Mouse (Mus musculus) liver, embryonic 14.5 days (tissue): Measurements from ENCODE around the gene Foxred2. TPM values are rescaled to one million over a fixed set of nuclear protein-coding genes. Genes with fewer than 3 reads are reported as not detected.

Experiments
- ATAC-seq: fragments of 200-750 bp; cut with Nextera tagmentation; 2 replicates; pipeline ENCODE4 v1.8.0; 2017; ENCODE audit warnings: moderate number of reproducible peaks, mild to moderate bottlenecking, moderate library complexity; ENCODE audit not compliant: insufficient read depth
- DNase-seq, 3 experiments: peaks; one replicate each; pipeline ENCODE4 v3.0.0-alpha.2; 2012 to 2013; ENCODE audit warnings: low read depth in 3 of 3, low spot score in 3 of 3
- H3K27ac ChIP-seq: fragments of 300-500 bp; sonication (generic); 2 replicates; pipeline ENCODE4 v1.5.1; 2014; ENCODE audit warnings: moderate library complexity, mild to moderate bottlenecking, control low read depth, inconsistent platforms
- H3K27me3 ChIP-seq: fragments of 300-500 bp; sonication (generic); 2 replicates; pipeline ENCODE4 v1.6.1; 2014; ENCODE audit warnings: mild to moderate bottlenecking, low read length, moderate library complexity; ENCODE audit not compliant: control insufficient read depth, insufficient read depth
- H3K36me3 ChIP-seq: fragments of 300-500 bp; sonication (generic); replicated peaks from 2 replicates; pipeline ENCODE4 v1.6.1; 2014; ENCODE audit warnings: low read depth; ENCODE audit not compliant: control insufficient read depth, insufficient read depth
- H3K4me1 ChIP-seq, 2 experiments: fragments of 200-500 bp in 1 of 2; fragments of 300-500 bp in 1 of 2; sonication (generic) in 1 of 2; replicated peaks; 2 replicates each; pipeline ENCODE4 v1.6.1; 2012 to 2014; ENCODE audit warnings: antibody characterized with exemption in 1 of 2, inconsistent platforms in 1 of 2, low read length in 1 of 2; ENCODE audit not compliant: control insufficient read depth in 2 of 2, insufficient read depth in 2 of 2
- H3K4me2 ChIP-seq: fragments of 300-500 bp; sonication (generic); 2 replicates; pipeline ENCODE4 v1.6.1; 2014; ENCODE audit warnings: low read depth, mild to moderate bottlenecking, control low read depth, moderate library complexity
- H3K4me3 ChIP-seq, 2 experiments: fragments of 200-500 bp in 1 of 2; fragments of 300-500 bp in 1 of 2; sonication (generic) in 1 of 2; 2 replicates each; pipeline ENCODE4 v1.5.1; 2012 to 2014; ENCODE audit warnings: low read depth in 2 of 2, low read length in 2 of 2, mild to moderate bottlenecking in 2 of 2, control low read depth in 1 of 2, inconsistent platforms in 1 of 2, moderate library complexity in 1 of 2; ENCODE audit not compliant: insufficient read depth in 1 of 2
- H3K9ac ChIP-seq: fragments of 300-500 bp; sonication (generic); replicated peaks from 2 replicates; pipeline ENCODE4 v1.6.1; 2014; ENCODE audit warnings: mild to moderate bottlenecking, control low read depth, moderate library complexity
- H3K9me3 ChIP-seq: fragments of 300-500 bp; sonication (generic); 2 replicates; pipeline ENCODE4 v1.6.1; 2016; ENCODE audit warnings: low read length, mixed read lengths; ENCODE audit not compliant: control insufficient read depth
- CTCF ChIP-seq: IDR thresholded peaks from 2 replicates; pipeline ENCODE4 v1.5.1; 2016; ENCODE audit warnings: antibody characterized with exemption, low read depth, control low read depth
- EP300 ChIP-seq: IDR thresholded peaks from 2 replicates; pipeline ENCODE4 v1.6.1; 2016; ENCODE audit warnings: antibody characterized with exemption, low read depth
- WGBS: fragments of 180-500 bp; shearing (Covaris S2); extraction: QIAGEN DNeasy Blood & Tissue Kit; methylation state at CpG from one replicate; pipeline ENCODE4 v1.1.7; 2014; ENCODE audit not compliant: insufficient replicate concordance; 5-methylcytosine and 5-hydroxymethylcytosine counted together
- polyA plus RNA-seq, 2 experiments: library from polyadenylated mRNA; depleted of rRNA in 1 of 2; stranded (reverse) in 1 of 2; unstranded in 1 of 2; fragments of >200 nt; fragmentation: Nextera tagmentation in 1 of 2; extraction: Ambion mirVana in 1 of 2; gene quantifications; 2 replicates each; pipeline versions ENCODE4 v1.2.1 to v1.2.3; 2012 to 2014

Foxred2 gene
- polyA plus RNA-seq, 2 experiments, result 1.2 to 1.4 TPM

GRCm38 (mm10) chr15:77949061-77949460 is 7.5 kb downstream of the Foxred2 start:
- no peaks in the 10 kb centered on the region for H3K36me3 ChIP-seq
- H3K4me2 ChIP-seq, result no peak overlapping the region
- H3K4me3 ChIP-seq, result no peak overlapping the region
- no peaks in the 10 kb centered on the region for H3K4me1 ChIP-seq
- no peaks in the 10 kb centered on the region for H3K9me3 ChIP-seq
- H3K27ac ChIP-seq, result no peak overlapping the region
- TF ChIP-seq CTCF (no peak), EP300 (no peak)
- no peak for DNase-seq
- no peak for ATAC-seq
- no peaks in the 10 kb centered on the region for H3K27me3 ChIP-seq
- H3K9ac ChIP-seq, result no peak overlapping the region
- WGBS, result 78% methylated on average over 7 of the region's 7 CpGs

- ATAC-seq, result no peak
- WGBS, result 42% methylated on average over 4 of the region's 4 CpGs
- no peak for DNase-seq
- no peaks in the 10 kb centered on the region for H3K27me3 ChIP-seq
- H3K27ac ChIP-seq, result no peak overlapping the region
- no peaks in the 10 kb centered on the region for H3K9me3 ChIP-seq
- no peak overlapping the region for H3K9ac ChIP-seq
- no peak overlapping the region for H3K4me2 ChIP-seq
- no peak overlapping the region for H3K4me3 ChIP-seq
- H3K36me3 ChIP-seq, result no peaks in the 10 kb centered on the region
- no peaks in the 10 kb centered on the region for H3K4me1 ChIP-seq
- no peak for TF ChIP-seq CTCF
- TF ChIP-seq EP300, result no peak
Measured at GRCm38 (mm10) chr15:77945711-77946110, 10.8 kb downstream of the Foxred2 start.

- ATAC-seq, result no peak
- H3K4me1 ChIP-seq, result no peaks in the 10 kb centered on the region
- H3K9me3 ChIP-seq, result no peaks in the 10 kb centered on the region
- no peak overlapping the region for H3K4me3 ChIP-seq
- no peaks in the 10 kb centered on the region for H3K36me3 ChIP-seq
- no peak overlapping the region for H3K9ac ChIP-seq
- no peak overlapping the region for H3K27ac ChIP-seq
- whole genome bisulfite sequencing, result 52% methylated on average over 3 of the region's 3 CpGs
- H3K4me2 ChIP-seq, result no peak overlapping the region
- no peak for TF ChIP-seq EP300
- TF ChIP-seq CTCF, result no peak
- no peaks in the 10 kb centered on the region for H3K27me3 ChIP-seq
- DNase-seq, result no peak
Measured at GRCm38 (mm10) chr15:77941563-77941962, 15.0 kb downstream of the Foxred2 start.

- TF ChIP-seq EP300 (no peak), CTCF (no peak)
- no peaks in the 10 kb centered on the region for H3K36me3 ChIP-seq
- H3K27me3 ChIP-seq, result no peaks in the 10 kb centered on the region
- H3K4me1 ChIP-seq, result peaks cover 0 to 2% of the 10 kb centered on the region in 2 experiments; a peak in 2 of 4 replicates
- DNase-seq (no peak), ATAC-seq (no peak)
- H3K4me3 ChIP-seq, result no peak overlapping the region
- WGBS, result 52% methylated on average over 5 of the region's 5 CpGs
- H3K9ac ChIP-seq, result no peak overlapping the region
- no peak overlapping the region for H3K4me2 ChIP-seq
- no peak overlapping the region for H3K27ac ChIP-seq
- no peaks in the 10 kb centered on the region for H3K9me3 ChIP-seq
Measured at GRCm38 (mm10) chr15:77938516-77938915, 18.0 kb downstream of the Foxred2 start.

GRCm38 (mm10) chr15:77935673-77936375 is 20.7 kb downstream of the Foxred2 start:
- no peak overlapping the region for H3K4me2 ChIP-seq
- no peaks in the 10 kb centered on the region for H3K36me3 ChIP-seq
- H3K4me3 ChIP-seq, result no peak overlapping the region
- 67% methylated on average over 14 of the region's 14 CpGs for WGBS
- peaks cover 14 to 20% of the 10 kb centered on the region in 2 experiments for H3K4me1 ChIP-seq
- ATAC-seq (no peak), DNase-seq (no peak)
- H3K9ac ChIP-seq, result no peak overlapping the region
- H3K27ac ChIP-seq, result no peak overlapping the region
- TF ChIP-seq CTCF, result no peak
- TF ChIP-seq EP300, result no peak
- no peaks in the 10 kb centered on the region for H3K9me3 ChIP-seq
- no peaks in the 10 kb centered on the region for H3K27me3 ChIP-seq
